Mouse (Mus musculus) hindbrain, postnatal 0 days (tissue): ENCODE measurements at regions not wholly inside any gene's neighbourhood (a gene's known extent, or its start where the extent isn't known, plus 50 kb on each side); places are given as distances from the start of the nearest gene placed in this dataset.

Experiments used
- ATAC-seq: fragments of 200-750 bp; cut with Nextera tagmentation; 2 replicates; pipeline ENCODE4 v1.8.0; 2017; ENCODE audit warnings: mild to moderate bottlenecking, moderate TSS enrichment, moderate library complexity
- DNase-seq: peaks from one replicate; pipeline ENCODE4 v3.0.0-alpha.2; 2015; ENCODE audit warnings: low spot score
- H3K27ac ChIP-seq: fragments of 300-500 bp; sonication (generic); 2 replicates; pipeline ENCODE4 v1.5.1; 2014; ENCODE audit warnings: mild to moderate bottlenecking
- H3K27me3 ChIP-seq: fragments of 300-500 bp; sonication (generic); 2 replicates; pipeline ENCODE4 v1.6.1; 2014; ENCODE audit warnings: low read length, mixed read lengths; ENCODE audit not compliant: insufficient read depth
- H3K36me3 ChIP-seq: fragments of 300-500 bp; sonication (generic); 2 replicates; pipeline ENCODE4 v1.6.1; 2014; ENCODE audit warnings: low read length, mixed read lengths; ENCODE audit not compliant: insufficient read depth
- H3K4me1 ChIP-seq: fragments of 300-500 bp; sonication (generic); 2 replicates; pipeline ENCODE4 v1.6.1; 2014; ENCODE audit warnings: antibody characterized with exemption, low read length, mixed read lengths; ENCODE audit not compliant: insufficient read depth
- H3K4me2 ChIP-seq: fragments of 300-500 bp; sonication (generic); 2 replicates; pipeline ENCODE4 v1.6.1; 2014; ENCODE audit warnings: low read depth, mild to moderate bottlenecking, low read length, moderate library complexity, mixed read lengths
- H3K4me3 ChIP-seq: fragments of 300-500 bp; sonication (generic); 2 replicates; pipeline ENCODE4 v1.5.1; 2014; ENCODE audit warnings: low read length
- H3K9ac ChIP-seq: fragments of 300-500 bp; sonication (generic); replicated peaks from 2 replicates; pipeline ENCODE4 v1.6.1; 2014; ENCODE audit warnings: mild to moderate bottlenecking, low read length, moderate library complexity, mixed read lengths
- H3K9me3 ChIP-seq: fragments of 300-500 bp; sonication (generic); 2 replicates; pipeline ENCODE4 v1.6.1; 2016; ENCODE audit warnings: low read length, mixed read lengths
- CTCF ChIP-seq: IDR thresholded peaks from 2 replicates; pipeline ENCODE4 v1.5.1; 2016; ENCODE audit warnings: antibody characterized with exemption, control low read depth, low read depth
- WGBS: fragments of 180-500 bp; shearing (Covaris S2); extraction: QIAGEN DNeasy Blood & Tissue Kit; methylation state at CpG from one replicate; pipeline ENCODE4 v1.1.7; 2014; 5-methylcytosine and 5-hydroxymethylcytosine counted together

GRCm38 (mm10) chr14:24827381-24828031 is 340.6 kb downstream of the Rps24 start:
- no peak overlapping the region for H3K4me2 ChIP-seq
- WGBS: 9% methylated on average over 8 of the region's 8 CpGs
- DNase-seq: peak; percentile 66
- H3K27ac ChIP-seq: peak overlapping the region; percentile 78
- H3K27me3 ChIP-seq: no peaks in the 10 kb centered on the region
- H3K36me3 ChIP-seq: no peaks in the 10 kb centered on the region
- no peak overlapping the region for H3K9ac ChIP-seq
- no peaks in the 10 kb centered on the region for H3K9me3 ChIP-seq
- TF ChIP-seq CTCF: no peak
- H3K4me1 ChIP-seq: peaks cover 22% of the 10 kb centered on the region
- no peak overlapping the region for H3K4me3 ChIP-seq
- peak; percentile 73 for ATAC-seq

- Histone ChIP-seq H3K4me2 (no peak overlapping the region), H3K27me3 (no peaks in the 10 kb centered on the region), H3K9ac (no peak overlapping the region), H3K4me1 (peaks cover 26% of the 10 kb centered on the region), H3K36me3 (no peaks in the 10 kb centered on the region), H3K4me3 (no peak overlapping the region), H3K9me3 (no peaks in the 10 kb centered on the region), H3K27ac (0 out of 2 replicates have a peak overlapping the region, but pooled peaks have one; percentile 0)
- 23% methylated on average over 6 of the region's 6 CpGs for WGBS
- no peak for ATAC-seq
- no peak for TF ChIP-seq CTCF
- DNase-seq: peak; percentile 22
These were observed 342.1 kb downstream of the Rps24 start for GRCm38 (mm10) chr14:24829001-24829400.

- no peak for TF ChIP-seq CTCF
- 13% methylated on average over 2 of the region's 2 CpGs for WGBS
- no peak overlapping the region for H3K9ac ChIP-seq
- H3K4me1 ChIP-seq: peaks cover 18% of the 10 kb centered on the region; the same call in 1 of the 2 replicates
- H3K4me2 ChIP-seq: no peak overlapping the region
- H3K9me3 ChIP-seq: no peaks in the 10 kb centered on the region
- ATAC-seq (peak; percentile 60; the same call in 1 of the 2 replicates), DNase-seq (peak; percentile 60)
- H3K4me3 ChIP-seq: no peak overlapping the region
- H3K27ac ChIP-seq: peak overlapping the region; percentile 36; the same call in 1 of the 2 replicates
- H3K36me3 ChIP-seq: no peaks in the 10 kb centered on the region
- H3K27me3 ChIP-seq: no peaks in the 10 kb centered on the region
These were observed 346.3 kb downstream of the Rps24 start for GRCm38 (mm10) chr14:24833211-24833610.

- no peak overlapping the region for H3K4me2 ChIP-seq
- ATAC-seq (peak; percentile 10; the same call in 1 of the 2 replicates), DNase-seq (peak; percentile 56)
- H3K9ac ChIP-seq: no peak overlapping the region
- no peaks in the 10 kb centered on the region for H3K9me3 ChIP-seq
- H3K27me3 ChIP-seq: no peaks in the 10 kb centered on the region
- 57% methylated on average over 4 of the region's 4 CpGs for WGBS
- H3K27ac ChIP-seq: no peak overlapping the region
- no peak for TF ChIP-seq CTCF
- H3K36me3 ChIP-seq: no peaks in the 10 kb centered on the region
- peaks cover 25% of the 10 kb centered on the region for H3K4me1 ChIP-seq
- no peak overlapping the region for H3K4me3 ChIP-seq
These were observed 351.3 kb downstream of the Rps24 start for GRCm38 (mm10) chr14:24838219-24838618.

- H3K4me2 ChIP-seq: no peak overlapping the region
- H3K36me3 ChIP-seq: no peaks in the 10 kb centered on the region
- H3K27ac ChIP-seq: no peak overlapping the region
- TF ChIP-seq CTCF: no peak
- DNase-seq: no peak
- H3K9me3 ChIP-seq: no peaks in the 10 kb centered on the region
- peaks cover 21% of the 10 kb centered on the region for H3K4me1 ChIP-seq
- H3K27me3 ChIP-seq: no peaks in the 10 kb centered on the region
- 78% methylated on average over 4 of the region's 4 CpGs for WGBS
- no peak for ATAC-seq
- H3K9ac ChIP-seq: no peak overlapping the region
- no peak overlapping the region for H3K4me3 ChIP-seq
These were observed 352.1 kb downstream of the Rps24 start for GRCm38 (mm10) chr14:24839056-24839455.

GRCm38 (mm10) chr14:24841715-24842496 is 355.0 kb downstream of the Rps24 start:
- peak; percentile 89 for ATAC-seq
- peak overlapping the region; percentile 84 for H3K27ac ChIP-seq
- WGBS: 7% methylated on average over 17 of the region's 17 CpGs
- no peak overlapping the region for H3K4me2 ChIP-seq
- H3K4me1 ChIP-seq: peaks cover 21% of the 10 kb centered on the region
- H3K27me3 ChIP-seq: no peaks in the 10 kb centered on the region
- H3K9me3 ChIP-seq: no peaks in the 10 kb centered on the region
- no peak for TF ChIP-seq CTCF
- no peak overlapping the region for H3K4me3 ChIP-seq
- peak; percentile 95 for DNase-seq
- H3K36me3 ChIP-seq: no peaks in the 10 kb centered on the region
- H3K9ac ChIP-seq: 0 out of 2 replicates have a peak overlapping the region, but pooled peaks have one; percentile 6

- no peaks in the 10 kb centered on the region for H3K36me3 ChIP-seq
- 83% methylated on average over 4 of the region's 4 CpGs for WGBS
- ATAC-seq: no peak
- H3K27ac ChIP-seq: no peak overlapping the region
- H3K4me1 ChIP-seq: peaks cover 15% of the 10 kb centered on the region
- no peak overlapping the region for H3K9ac ChIP-seq
- H3K27me3 ChIP-seq: no peaks in the 10 kb centered on the region
- no peak overlapping the region for H3K4me3 ChIP-seq
- no peak overlapping the region for H3K4me2 ChIP-seq
- DNase-seq: no peak
- no peak for TF ChIP-seq CTCF
- no peaks in the 10 kb centered on the region for H3K9me3 ChIP-seq
These were observed 356.7 kb downstream of the Rps24 start for GRCm38 (mm10) chr14:24843626-24844025.
